Mouse (Mus musculus) hindbrain, embryonic 14.5 days (tissue): Measurements from ENCODE around the gene Colq. TPM values are rescaled to one million over a fixed set of nuclear protein-coding genes. Genes with fewer than 3 reads are reported as not detected.

Experiments used
- ATAC-seq: fragments of 200-750 bp; cut with Nextera tagmentation; 2 replicates; pipeline ENCODE4 v1.8.0; 2017; ENCODE audit warnings: moderate number of reproducible peaks, mild to moderate bottlenecking, moderate TSS enrichment, moderate library complexity; ENCODE audit not compliant: low FRiP score
- DNase-seq: peaks from one replicate; pipeline ENCODE4 v3.0.0-alpha.2; 2015; ENCODE audit warnings: low spot score
- H3K27ac ChIP-seq: fragments of 300-500 bp; sonication (generic); 2 replicates; pipeline ENCODE4 v1.5.1; 2014; ENCODE audit warnings: mild to moderate bottlenecking, moderate library complexity
- H3K27me3 ChIP-seq: fragments of 300-500 bp; sonication (generic); 2 replicates; pipeline ENCODE4 v1.6.1; 2014; ENCODE audit warnings: mild to moderate bottlenecking, low read length, mixed read lengths; ENCODE audit not compliant: control insufficient read depth, insufficient read depth
- H3K36me3 ChIP-seq: fragments of 300-500 bp; sonication (generic); replicated peaks from 2 replicates; pipeline ENCODE4 v1.6.1; 2014; ENCODE audit not compliant: control insufficient read depth, insufficient read depth
- H3K4me1 ChIP-seq: fragments of 300-500 bp; sonication (generic); replicated peaks from 2 replicates; pipeline ENCODE4 v1.6.1; 2014; ENCODE audit warnings: antibody characterized with exemption, low read length, mixed read lengths; ENCODE audit not compliant: control insufficient read depth, insufficient read depth
- H3K4me2 ChIP-seq: fragments of 300-500 bp; sonication (generic); replicated peaks from 2 replicates; pipeline ENCODE4 v1.6.1; 2014; ENCODE audit warnings: mild to moderate bottlenecking, moderate library complexity
- H3K4me3 ChIP-seq: fragments of 300-500 bp; sonication (generic); replicated peaks from 2 replicates; pipeline ENCODE4 v1.5.1; 2014; ENCODE audit warnings: mild to moderate bottlenecking, low read length
- H3K9ac ChIP-seq: fragments of 300-500 bp; sonication (generic); 2 replicates; pipeline ENCODE4 v1.6.1; 2014
- H3K9me3 ChIP-seq: fragments of 300-500 bp; sonication (generic); 2 replicates; pipeline ENCODE4 v1.6.1; 2016; ENCODE audit warnings: low read length; ENCODE audit not compliant: control insufficient read depth
- WGBS: fragments of 180-500 bp; shearing (Covaris S2); extraction: QIAGEN DNeasy Blood & Tissue Kit; methylation state at CpG from one replicate; pipeline ENCODE4 v1.1.7; 2014; 5-methylcytosine and 5-hydroxymethylcytosine counted together
- polyA plus RNA-seq: library from polyadenylated mRNA; unstranded; fragments of >200 nt; fragmentation: Nextera tagmentation; extraction: Ambion mirVana; gene quantifications from 2 replicates; pipeline ENCODE4 v1.2.1, GENCODE M21; 2014

Colq gene
- polyA plus RNA-seq, 1 experiment from 2014 or later, result 0.24 TPM

DNA sequence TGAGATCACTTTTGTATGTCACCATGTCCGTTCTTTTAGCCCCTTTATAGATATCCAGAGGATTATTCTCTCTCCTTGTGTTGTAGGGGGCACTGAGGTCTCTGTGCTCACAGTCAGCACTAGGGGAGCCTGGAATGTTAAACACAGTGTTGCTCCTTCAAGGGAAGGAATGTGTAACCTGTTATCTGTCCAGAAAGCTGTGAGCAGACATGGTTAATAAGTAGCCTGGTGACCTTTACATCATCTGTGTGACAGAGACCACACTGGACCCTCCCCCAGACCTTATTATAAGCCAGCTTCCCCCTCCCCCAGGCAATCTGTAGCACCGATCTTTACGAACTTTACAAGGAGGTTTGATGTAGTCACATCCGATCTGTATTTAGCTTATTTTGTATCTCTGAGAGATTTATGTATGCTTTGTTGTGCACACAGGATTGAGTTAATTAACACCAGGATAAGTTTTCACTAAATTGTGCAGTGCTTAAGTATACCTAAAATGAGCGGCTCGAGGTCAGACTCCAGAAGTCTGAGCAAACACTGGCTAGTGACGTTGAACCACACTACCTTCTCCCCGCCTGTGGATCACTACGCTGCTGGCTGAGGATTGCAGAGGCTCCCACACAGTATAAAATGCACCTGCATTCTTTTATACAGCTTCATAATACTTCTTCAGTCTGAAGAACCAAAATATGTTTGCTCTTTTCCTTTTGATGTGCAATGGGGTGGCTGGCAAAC, 25.5 kb downstream of the Colq start:
- Histone ChIP-seq H3K27ac (no peak overlapping the region), H3K36me3 (no peaks in the 10 kb centered on the region), H3K9me3 (no peaks in the 10 kb centered on the region), H3K4me1 (0 out of 2 replicates have a peak, but pooled peaks cover 3% of the 10 kb centered on the region), H3K9ac (no peak overlapping the region), H3K27me3 (no peaks in the 10 kb centered on the region), H3K4me3 (no peak overlapping the region), H3K4me2 (no peak overlapping the region)
- DNase-seq, result no peak
- WGBS, result 77% methylated on average over 9 of the region's 9 CpGs
- ATAC-seq, result no peak

DNA sequence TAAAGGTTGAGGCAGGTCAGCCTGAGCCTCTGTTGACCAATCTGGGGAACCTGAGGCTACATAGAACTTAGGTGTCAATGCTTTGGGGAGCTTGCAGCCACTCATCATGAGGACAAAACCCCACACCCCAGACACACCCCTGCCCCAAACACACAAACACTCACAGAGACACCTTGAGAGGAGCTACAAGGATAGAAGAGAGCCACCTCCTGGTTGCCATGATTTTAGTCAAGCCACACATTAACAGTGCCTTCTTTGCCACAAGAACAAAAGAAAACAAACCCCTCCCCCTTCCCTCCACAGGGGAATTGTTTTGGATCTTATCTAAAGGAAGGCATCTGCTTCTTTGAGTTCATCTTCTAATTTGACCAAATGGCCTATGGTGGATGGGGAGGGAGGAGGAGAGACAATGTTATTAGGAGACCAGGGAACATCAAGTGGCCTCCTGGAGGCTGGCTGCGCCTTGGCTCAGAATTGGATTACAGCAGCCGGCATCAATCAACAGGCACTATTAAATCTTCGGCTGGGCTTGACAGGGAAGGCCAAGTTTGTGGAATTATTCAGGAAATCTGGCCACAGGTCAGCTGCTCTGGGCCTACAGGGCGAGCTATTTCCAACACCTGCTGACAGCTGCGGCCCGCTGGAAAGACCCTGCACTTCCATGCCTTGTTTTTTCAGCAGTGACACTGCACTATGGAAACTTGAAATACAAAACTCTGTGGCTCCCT, 26.5 kb downstream of the Colq start:
- no peaks in the 10 kb centered on the region for H3K27me3 ChIP-seq
- H3K9ac ChIP-seq, result no peak overlapping the region
- H3K4me3 ChIP-seq, result no peak overlapping the region
- no peak for ATAC-seq
- WGBS, result 46% methylated on average over 6 of the region's 6 CpGs
- no peak overlapping the region for H3K4me2 ChIP-seq
- no peak for DNase-seq
- 0 out of 2 replicates have a peak, but pooled peaks cover 3% of the 10 kb centered on the region for H3K4me1 ChIP-seq
- H3K27ac ChIP-seq, result no peak overlapping the region
- no peaks in the 10 kb centered on the region for H3K36me3 ChIP-seq
- H3K9me3 ChIP-seq, result no peaks in the 10 kb centered on the region

GRCm38 (mm10) chr14:31560886-31561285, 30.3 kb downstream of the Colq start:
- H3K36me3 ChIP-seq, result no peaks in the 10 kb centered on the region
- no peaks in the 10 kb centered on the region for H3K27me3 ChIP-seq
- H3K4me2 ChIP-seq, result no peak overlapping the region
- 68% methylated on average over 5 of the region's 5 CpGs for WGBS
- no peak overlapping the region for H3K4me3 ChIP-seq
- DNase-seq (no peak), ATAC-seq (no peak)
- no peak overlapping the region for H3K9ac ChIP-seq
- H3K9me3 ChIP-seq, result no peaks in the 10 kb centered on the region
- H3K4me1 ChIP-seq, result 0 out of 2 replicates have a peak, but pooled peaks cover 3% of the 10 kb centered on the region
- no peak overlapping the region for H3K27ac ChIP-seq

DNA sequence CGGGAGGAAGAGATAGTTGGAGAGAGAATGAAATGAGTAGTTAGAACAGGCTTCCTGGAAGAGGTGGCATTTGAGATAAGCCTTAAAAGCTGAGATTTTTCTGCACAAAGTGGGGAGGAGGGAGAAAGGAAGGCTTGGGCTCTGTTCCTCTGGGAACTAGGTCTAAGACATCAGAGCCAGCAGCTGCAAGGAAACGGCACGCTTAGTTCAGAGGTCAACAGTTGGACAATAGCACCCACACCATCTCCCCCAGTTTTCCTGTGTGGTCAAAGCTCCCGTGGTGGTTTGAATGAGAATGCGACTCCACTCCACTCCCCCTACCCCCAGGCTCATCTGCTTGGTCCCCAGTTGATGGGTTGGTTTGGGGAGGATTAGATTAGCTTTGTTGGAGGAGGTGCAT, 31.9 kb downstream of the Colq start:
- Histone ChIP-seq H3K4me3 (no peak overlapping the region), H3K27ac (no peak overlapping the region), H3K9me3 (no peaks in the 10 kb centered on the region), H3K36me3 (no peaks in the 10 kb centered on the region), H3K27me3 (no peaks in the 10 kb centered on the region), H3K4me2 (no peak overlapping the region), H3K9ac (no peak overlapping the region), H3K4me1 (no peaks in the 10 kb centered on the region)
- 46% methylated on average over 5 of the region's 5 CpGs for WGBS
- ATAC-seq, result no peak
- DNase-seq, result no peak

DNA sequence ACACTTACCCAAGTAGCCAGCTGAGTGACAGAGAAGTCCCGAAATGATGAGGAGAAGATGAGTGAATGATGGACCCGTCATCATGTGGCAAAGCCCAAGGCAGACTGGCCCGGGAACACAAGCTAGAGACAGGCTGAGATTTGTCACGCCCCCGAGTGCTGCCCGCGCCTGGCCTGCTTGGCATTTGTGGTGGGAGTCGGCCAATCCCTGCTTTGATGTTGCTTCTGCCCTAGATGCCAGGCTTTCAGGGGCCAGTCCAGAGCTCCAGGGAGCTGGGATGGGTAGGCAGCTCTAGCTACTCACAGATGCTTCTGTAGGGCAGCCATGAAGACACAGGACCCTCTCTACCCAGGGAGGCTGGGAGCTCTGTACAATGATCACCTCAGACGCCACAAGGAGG, 33.4 kb downstream of the Colq start:
- Histone ChIP-seq H3K4me1 (no peaks in the 10 kb centered on the region), H3K36me3 (no peaks in the 10 kb centered on the region), H3K27me3 (no peaks in the 10 kb centered on the region), H3K4me2 (no peak overlapping the region), H3K4me3 (no peak overlapping the region), H3K27ac (no peak overlapping the region), H3K9ac (no peak overlapping the region), H3K9me3 (no peaks in the 10 kb centered on the region)
- WGBS, result 71% methylated on average over 9 of the region's 9 CpGs
- ATAC-seq, result no peak
- no peak for DNase-seq

DNA sequence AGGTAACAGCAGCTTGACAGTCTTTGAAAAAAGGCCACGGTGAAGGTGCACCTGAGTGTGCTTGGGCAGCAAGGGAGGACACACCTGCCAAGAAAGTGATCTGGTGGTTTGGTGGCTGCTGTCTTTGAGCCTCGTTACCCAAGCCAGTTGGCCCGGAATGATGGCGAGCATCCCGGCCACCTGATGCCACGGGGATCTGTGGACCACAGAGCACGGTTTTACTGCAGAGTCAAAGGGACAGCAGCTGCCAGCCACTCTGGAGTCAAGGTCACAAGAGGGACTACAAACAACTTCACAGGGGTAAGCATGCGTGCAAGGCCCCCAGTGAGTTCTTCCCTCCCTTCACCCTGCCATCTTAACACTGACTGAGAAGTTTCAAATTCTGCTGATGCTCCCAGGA, 33.9 kb downstream of the Colq start:
- WGBS, result 77% methylated on average over 8 of the region's 8 CpGs
- no peaks in the 10 kb centered on the region for H3K9me3 ChIP-seq
- DNase-seq (no peak), ATAC-seq (no peak)
- no peak overlapping the region for H3K4me3 ChIP-seq
- no peak overlapping the region for H3K27ac ChIP-seq
- no peak overlapping the region for H3K4me2 ChIP-seq
- H3K36me3 ChIP-seq, result no peaks in the 10 kb centered on the region
- no peaks in the 10 kb centered on the region for H3K27me3 ChIP-seq
- no peak overlapping the region for H3K9ac ChIP-seq
- H3K4me1 ChIP-seq, result no peaks in the 10 kb centered on the region

GRCm38 (mm10) chr14:31556526-31557260, 34.5 kb downstream of the Colq start:
- 86% methylated on average over 9 of the region's 9 CpGs for WGBS
- DNase-seq (no peak), ATAC-seq (no peak)
- Histone ChIP-seq H3K36me3 (no peaks in the 10 kb centered on the region), H3K4me2 (no peak overlapping the region), H3K4me1 (no peaks in the 10 kb centered on the region), H3K27me3 (no peaks in the 10 kb centered on the region), H3K9me3 (no peaks in the 10 kb centered on the region), H3K4me3 (no peak overlapping the region), H3K27ac (no peak overlapping the region), H3K9ac (no peak overlapping the region)

DNA sequence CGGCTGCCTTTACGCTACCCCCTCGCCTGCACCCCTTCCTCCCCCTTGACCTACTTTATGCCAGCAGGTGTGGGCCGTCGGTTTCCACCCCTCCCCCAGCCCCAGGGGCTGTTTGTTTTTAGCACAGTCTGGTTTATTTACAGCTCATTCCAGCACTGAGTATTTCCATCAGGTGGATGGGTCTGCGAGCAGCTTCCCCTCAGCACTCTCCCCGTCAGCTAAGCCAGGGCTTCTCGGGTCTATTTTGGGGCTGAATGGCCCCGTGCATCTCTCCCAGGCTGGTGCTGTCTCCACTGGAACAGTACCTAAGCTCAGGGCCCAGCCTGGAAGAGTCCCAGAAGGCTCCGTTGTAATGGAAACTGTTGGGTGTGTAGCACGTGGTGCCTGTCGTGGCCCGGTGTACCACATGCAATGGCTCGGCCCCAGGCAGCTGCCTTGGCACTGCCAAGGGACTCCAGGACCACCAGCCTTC, 35.1 kb downstream of the Colq start:
- DNase-seq (no peak), ATAC-seq (no peak)
- no peaks in the 10 kb centered on the region for H3K27me3 ChIP-seq
- H3K27ac ChIP-seq, result no peak overlapping the region
- H3K36me3 ChIP-seq, result no peaks in the 10 kb centered on the region
- no peak overlapping the region for H3K9ac ChIP-seq
- H3K4me3 ChIP-seq, result no peak overlapping the region
- WGBS, result 77% methylated on average over 14 of the region's 14 CpGs
- H3K4me1 ChIP-seq, result no peaks in the 10 kb centered on the region
- no peak overlapping the region for H3K4me2 ChIP-seq
- H3K9me3 ChIP-seq, result no peaks in the 10 kb centered on the region

GRCm38 (mm10) chr14:31555021-31555420, 36.1 kb downstream of the Colq start:
- ATAC-seq, result no peak
- WGBS, result 92% methylated on average over 7 of the region's 7 CpGs
- no peaks in the 10 kb centered on the region for H3K27me3 ChIP-seq
- no peak overlapping the region for H3K4me2 ChIP-seq
- DNase-seq, result no peak
- no peak overlapping the region for H3K9ac ChIP-seq
- H3K9me3 ChIP-seq, result no peaks in the 10 kb centered on the region
- H3K4me1 ChIP-seq, result no peaks in the 10 kb centered on the region
- no peak overlapping the region for H3K27ac ChIP-seq
- no peak overlapping the region for H3K4me3 ChIP-seq
- H3K36me3 ChIP-seq, result no peaks in the 10 kb centered on the region
